Mouse (Mus musculus) C2C12 (cell line): ENCODE results near the gene Prkce. TPM values are rescaled to one million over a fixed set of nuclear protein-coding genes. Genes with fewer than 3 reads are reported as not detected.

Experiments used
- H3K27me3 ChIP-seq: one replicate; pipeline ENCODE4 v1.6.1; 2011; ENCODE audit not compliant: control insufficient read depth, insufficient read depth, insufficient read length
- H3K36me3 ChIP-seq: one replicate; pipeline ENCODE4 v1.6.1; 2011; ENCODE audit not compliant: control insufficient read depth, insufficient read depth
- H3K4me3 ChIP-seq: one replicate; pipeline ENCODE4 v1.5.1; 2011; ENCODE audit warnings: mild to moderate bottlenecking, control low read depth; ENCODE audit not compliant: poor library complexity, insufficient read depth, severe bottlenecking
- H3K79me2 ChIP-seq: one replicate; pipeline ENCODE4 v1.6.1; 2011; ENCODE audit not compliant: control insufficient read depth, insufficient read depth
- H3K79me3 ChIP-seq: one replicate; pipeline ENCODE4 v1.6.1; 2011; ENCODE audit warnings: low read depth, control low read depth
- H3ac ChIP-seq: one replicate; pipeline ENCODE3; 2011; ENCODE audit warnings: low read depth; ENCODE audit not compliant: control insufficient read depth, insufficient read length
- CEBPB ChIP-seq: IDR thresholded peaks from one replicate; pipeline ENCODE4 v1.6.1; 2011; ENCODE audit warnings: low read depth, mild to moderate bottlenecking, control low read depth, moderate library complexity
- CTCF ChIP-seq: IDR thresholded peaks from one replicate; pipeline ENCODE4 v1.5.1; 2011; ENCODE audit not compliant: control insufficient read depth, insufficient read depth, insufficient read length
- FOSL1 ChIP-seq: IDR thresholded peaks from one replicate; pipeline ENCODE4 v1.8.0; 2011; ENCODE audit warnings: mild to moderate bottlenecking, low read length; ENCODE audit not compliant: poor library complexity, insufficient read depth, severe bottlenecking
- MAX ChIP-seq: IDR thresholded peaks from one replicate; pipeline ENCODE4 v1.6.1; 2011; ENCODE audit warnings: mild to moderate bottlenecking, control low read depth
- MYOD1 ChIP-seq: IDR thresholded peaks from one replicate; pipeline ENCODE4 v1.6.1; 2011; ENCODE audit warnings: low read depth; ENCODE audit not compliant: control insufficient read depth, insufficient read length
- MYOG ChIP-seq: IDR thresholded peaks from one replicate; pipeline ENCODE4 v1.6.1; 2011; ENCODE audit not compliant: control insufficient read depth, insufficient read length; ENCODE audit errors: extremely low read depth
- USF1 ChIP-seq: IDR thresholded peaks from one replicate; pipeline ENCODE4 v1.6.1; 2011; ENCODE audit warnings: low read depth, mild to moderate bottlenecking, control low read depth, moderate library complexity
- polyA plus RNA-seq: library from polyadenylated mRNA; unstranded; fragments of >200 nt; fragmentation: generic; extraction: Trizol; gene quantifications from one replicate; pipeline ENCODE4 v1.2.1, GENCODE M21; 2012; ENCODE audit warnings: missing spikeins

Prkce gene
- polyA plus RNA-seq, 1 experiment, result 1.4 TPM

DNA sequence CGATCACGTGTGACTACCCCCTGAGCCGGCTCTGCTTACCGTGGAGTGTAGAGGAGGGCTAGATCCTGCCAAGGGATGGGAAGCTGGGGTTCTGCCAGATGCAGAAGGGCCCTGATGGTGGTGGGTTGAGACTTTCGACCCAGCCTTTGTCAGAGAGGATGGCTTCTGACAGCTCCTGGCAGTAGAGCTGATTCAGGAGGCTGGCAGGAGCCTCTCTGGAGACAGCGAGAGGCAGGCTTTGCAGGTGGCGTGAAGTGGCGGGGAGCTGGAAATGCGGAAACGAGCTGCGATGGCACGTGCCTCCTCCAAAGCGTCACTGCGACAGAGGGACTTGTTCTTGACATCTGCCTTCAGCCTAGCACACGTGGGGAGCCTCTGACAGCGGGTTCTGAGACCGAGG lies 250.7 kb downstream of the Prkce start:
- H3ac ChIP-seq, result no peak overlapping the region
- H3K79me2 ChIP-seq, result no peaks in the 10 kb centered on the region
- no peak for TF ChIP-seq FOSL1
- no peak for TF ChIP-seq MYOD1
- TF ChIP-seq MYOG, result no peak
- TF ChIP-seq CEBPB, result no peak
- TF ChIP-seq MAX, result no peak
- TF ChIP-seq CTCF, result no peak
- no peak for TF ChIP-seq USF1
- H3K79me3 ChIP-seq, result no peaks in the 10 kb centered on the region
- no peaks in the 10 kb centered on the region for H3K36me3 ChIP-seq
- H3K4me3 ChIP-seq, result no peak overlapping the region
- H3K27me3 ChIP-seq, result no peaks in the 10 kb centered on the region

DNA sequence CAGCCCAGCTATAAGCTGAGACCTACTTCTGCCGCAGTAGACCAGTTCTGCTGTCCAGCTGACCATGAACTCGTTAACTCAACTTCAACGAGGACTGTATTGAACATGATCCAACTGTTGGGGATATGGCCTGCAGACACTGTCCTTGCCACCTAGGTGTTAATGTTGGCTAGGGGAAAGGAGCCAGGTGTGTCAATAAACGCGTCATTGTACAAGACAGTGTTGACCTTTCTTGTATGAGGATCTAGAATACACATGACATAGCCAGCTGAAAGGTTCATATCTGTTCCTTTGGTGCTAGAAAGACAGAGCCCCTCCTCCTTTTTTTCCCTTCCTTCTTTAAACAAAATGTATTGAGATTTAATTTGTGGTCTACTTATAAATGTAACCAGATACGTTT lies 251.6 kb downstream of the Prkce start:
- TF ChIP-seq MAX, result no peak
- Histone ChIP-seq H3K4me3 (no peak overlapping the region), H3K27me3 (no peaks in the 10 kb centered on the region), H3K79me2 (no peaks in the 10 kb centered on the region), H3ac (no peak overlapping the region), H3K79me3 (no peaks in the 10 kb centered on the region), H3K36me3 (no peaks in the 10 kb centered on the region)

DNA sequence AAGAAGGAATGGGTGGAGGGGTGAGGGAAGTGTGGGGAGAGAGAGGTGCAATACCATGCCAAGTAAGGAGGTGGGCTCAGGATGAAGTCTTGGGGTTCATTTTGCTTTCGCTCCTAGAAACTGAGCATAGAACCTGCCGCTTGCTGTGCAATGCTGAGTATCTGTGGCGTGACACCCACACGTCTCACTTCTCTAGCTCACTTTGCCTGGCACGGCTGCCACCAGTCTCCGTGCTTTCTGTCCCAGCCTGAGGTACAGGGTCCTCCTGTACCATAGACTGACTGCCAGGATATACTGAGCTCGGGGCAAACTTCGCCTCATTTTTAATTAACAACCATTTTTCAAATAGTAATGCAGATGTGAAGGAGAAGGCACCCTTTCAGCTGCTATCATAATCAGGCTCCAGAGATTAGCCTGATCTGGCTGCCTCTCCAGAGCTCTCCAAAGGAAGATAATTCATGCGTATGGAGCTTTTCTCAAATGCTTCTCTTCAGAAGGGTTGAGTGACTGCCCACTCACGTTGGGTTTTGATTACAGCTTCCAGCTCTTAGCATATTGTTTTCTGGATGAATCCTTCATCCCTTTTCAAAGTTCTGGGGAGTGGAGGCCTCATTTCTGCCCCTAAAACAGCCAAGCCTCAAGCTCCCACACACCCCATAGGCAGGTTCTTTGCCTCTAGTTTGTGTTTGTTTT lies 253.2 kb downstream of the Prkce start:
- H3ac ChIP-seq, result no peak overlapping the region
- no peaks in the 10 kb centered on the region for H3K79me3 ChIP-seq
- no peaks in the 10 kb centered on the region for H3K27me3 ChIP-seq
- no peak overlapping the region for H3K4me3 ChIP-seq
- TF ChIP-seq CEBPB (no peak), MYOG (no peak), CTCF (no peak), USF1 (no peak), MAX (no peak), MYOD1 (no peak), FOSL1 (no peak)
- H3K36me3 ChIP-seq, result no peaks in the 10 kb centered on the region
- H3K79me2 ChIP-seq, result no peaks in the 10 kb centered on the region

DNA sequence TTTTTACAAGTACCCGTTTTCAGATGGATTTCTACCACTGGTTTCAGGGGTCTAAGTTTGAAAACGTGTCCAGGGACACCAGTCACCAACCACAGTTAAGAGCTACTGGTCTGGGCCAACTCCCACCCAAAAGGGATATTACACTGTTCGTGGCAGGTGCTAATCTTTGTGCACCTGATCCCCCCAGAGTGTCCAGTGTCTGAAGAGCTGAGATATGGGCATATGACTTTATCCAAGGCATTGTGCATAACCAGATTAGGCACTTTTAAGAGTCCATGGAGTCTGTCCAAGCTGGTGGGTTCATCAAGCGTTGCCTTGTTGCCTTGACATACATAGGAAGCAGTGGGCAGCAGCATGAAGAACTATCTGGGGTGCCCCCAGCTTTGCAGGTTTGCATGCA lies 254.4 kb downstream of the Prkce start:
- TF ChIP-seq MYOG (no peak), MAX (no peak), USF1 (no peak), MYOD1 (no peak), FOSL1 (no peak), CTCF (no peak), CEBPB (no peak)
- H3ac ChIP-seq, result no peak overlapping the region
- no peaks in the 10 kb centered on the region for H3K79me3 ChIP-seq
- H3K27me3 ChIP-seq, result no peaks in the 10 kb centered on the region
- H3K4me3 ChIP-seq, result no peak overlapping the region
- H3K36me3 ChIP-seq, result no peaks in the 10 kb centered on the region
- no peaks in the 10 kb centered on the region for H3K79me2 ChIP-seq

DNA sequence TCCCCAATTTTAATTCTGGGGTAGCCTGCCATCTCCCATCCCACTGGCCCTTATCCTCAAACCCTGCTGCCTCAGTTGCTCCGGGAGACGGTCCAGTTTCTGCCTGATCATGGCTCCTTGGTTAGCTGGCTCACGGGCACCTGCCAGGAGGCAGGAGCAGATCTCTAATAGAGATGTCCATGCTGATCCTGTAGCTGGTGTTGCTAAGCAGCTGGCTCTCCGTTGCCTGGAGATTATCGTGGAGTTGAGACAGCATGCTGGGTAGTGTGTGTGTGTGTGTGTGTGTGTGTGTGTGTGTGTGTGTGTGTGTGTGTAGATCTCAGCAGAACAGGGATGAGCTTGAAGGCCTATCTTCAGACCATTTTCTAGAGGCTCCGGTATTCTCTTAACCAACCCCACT lies 262.3 kb downstream of the Prkce start:
- no peak for TF ChIP-seq MYOG
- TF ChIP-seq MYOD1, result no peak
- no peak for TF ChIP-seq MAX
- no peak for TF ChIP-seq FOSL1
- no peak for TF ChIP-seq CTCF
- H3K27me3 ChIP-seq, result no peaks in the 10 kb centered on the region
- no peaks in the 10 kb centered on the region for H3K36me3 ChIP-seq
- no peaks in the 10 kb centered on the region for H3K79me3 ChIP-seq
- no peak overlapping the region for H3ac ChIP-seq
- H3K4me3 ChIP-seq, result no peak overlapping the region
- H3K79me2 ChIP-seq, result no peaks in the 10 kb centered on the region

DNA sequence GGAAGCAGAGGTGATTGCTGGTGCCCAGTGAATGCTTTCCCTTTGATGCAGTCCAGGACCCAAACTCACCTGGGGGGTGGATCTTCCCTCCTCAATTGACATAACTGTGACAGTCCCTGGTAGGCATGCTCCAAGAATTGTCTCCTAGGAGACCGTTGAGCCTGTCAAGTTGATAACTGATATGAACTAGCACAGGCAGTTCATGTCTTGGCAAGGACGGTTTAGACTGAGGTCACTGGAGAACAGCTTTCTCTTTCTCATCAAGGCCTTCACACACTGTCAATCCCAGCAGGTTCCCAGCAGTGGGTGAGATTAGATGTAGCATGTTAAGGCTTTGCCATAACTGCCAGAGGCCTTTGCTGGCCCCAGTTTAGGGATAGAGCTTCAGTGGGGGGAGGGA lies 265.5 kb downstream of the Prkce start:
- Histone ChIP-seq H3K79me2 (no peaks in the 10 kb centered on the region), H3K36me3 (no peaks in the 10 kb centered on the region), H3K4me3 (no peak overlapping the region), H3K27me3 (no peaks in the 10 kb centered on the region), H3K79me3 (no peaks in the 10 kb centered on the region), H3ac (no peak overlapping the region)
- no peak for TF ChIP-seq FOSL1
- TF ChIP-seq MYOG, result no peak
- no peak for TF ChIP-seq USF1
- TF ChIP-seq MYOD1, result no peak
- TF ChIP-seq CEBPB, result no peak
- TF ChIP-seq MAX, result no peak

DNA sequence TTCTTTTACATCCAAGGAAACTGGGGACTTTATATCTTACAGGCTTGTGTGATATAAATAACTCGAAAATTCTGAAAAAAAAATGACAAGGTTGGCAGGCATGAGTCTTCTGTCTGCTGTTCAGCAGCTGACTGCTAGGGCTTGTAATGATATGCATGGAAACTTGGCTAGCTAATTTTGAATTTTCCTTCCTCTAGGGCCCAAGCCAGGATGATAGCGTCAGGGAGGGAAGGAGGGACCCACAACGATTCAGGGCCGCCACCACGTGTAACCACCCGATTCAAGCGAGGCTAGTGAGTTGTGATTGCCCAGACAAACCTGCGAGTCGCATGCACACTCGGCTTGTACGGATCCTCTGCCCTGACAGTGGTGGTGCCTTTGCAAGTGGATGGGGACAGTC lies 266.2 kb downstream of the Prkce start:
- TF ChIP-seq CTCF (no peak), MYOD1 (no peak), FOSL1 (no peak), MAX (no peak), CEBPB (no peak), MYOG (no peak), USF1 (no peak)
- H3ac ChIP-seq, result no peak overlapping the region
- H3K36me3 ChIP-seq, result no peaks in the 10 kb centered on the region
- no peaks in the 10 kb centered on the region for H3K79me2 ChIP-seq
- no peaks in the 10 kb centered on the region for H3K79me3 ChIP-seq
- no peak overlapping the region for H3K4me3 ChIP-seq
- H3K27me3 ChIP-seq, result no peaks in the 10 kb centered on the region
